In the genomic region with DNA sequence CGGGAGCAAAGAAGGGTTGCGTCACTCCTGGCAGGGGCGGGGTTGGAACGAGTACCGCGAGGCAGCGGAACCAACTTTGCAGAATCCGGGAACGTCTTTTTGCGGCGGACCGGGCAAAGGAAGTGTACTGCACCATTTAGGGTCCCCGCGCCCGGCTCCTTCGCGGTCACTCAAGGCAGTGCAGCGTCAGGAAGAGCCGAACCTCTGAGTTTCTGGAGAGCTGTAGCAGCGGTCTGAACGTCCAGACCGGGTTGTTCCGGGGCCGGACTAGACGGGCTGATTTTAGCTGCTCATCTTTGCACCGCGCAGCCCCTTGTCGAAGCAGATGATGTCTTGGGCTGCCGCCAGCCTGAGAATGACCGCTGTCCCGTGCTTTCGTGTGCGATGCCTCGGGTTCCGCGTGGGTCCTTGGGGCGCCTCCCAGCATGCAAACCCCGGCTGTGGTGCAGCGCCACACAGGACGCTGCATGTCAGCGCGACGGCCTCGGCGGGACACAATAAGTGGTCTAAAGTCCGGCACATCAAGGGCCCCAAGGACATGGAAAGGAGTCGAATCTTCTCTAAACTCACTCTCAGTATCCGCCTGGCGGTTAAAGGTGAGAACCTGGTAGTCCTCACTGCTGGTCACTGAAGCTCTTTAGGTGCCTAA, we compare ENCODE assay signal across 8 mouse cellular contexts. TPM values are rescaled to one million over a fixed set of nuclear protein-coding genes. Genes with fewer than 3 reads are reported as not detected.
DNase-seq lines count a peak whose midpoint lies in the region; ATAC-seq and TF ChIP-seq lines count a peak whose summit lies in the region.

A gene (plus strand): TSS at position 139 of the 649 bp plus-strand sequence.

- WGBS in heart, embryonic 12.5 days: under 1% methylated on average over 49 of the region's 49 CpGs
- WGBS in kidney, postnatal 0 days: under 1% methylated on average over 49 of the region's 49 CpGs
- WGBS in liver, embryonic 11.5 days: under 1% methylated on average over 49 of the region's 49 CpGs
- under 1% methylated on average over 49 of the region's 49 CpGs for WGBS in stomach, embryonic 14.5 days

- peak within 1 kb of the TSS; percentile 91 for H3K9ac ChIP-seq in heart, embryonic 12.5 days
- H3K9ac ChIP-seq in kidney, postnatal 0 days (ENCODE audit: low read depth, low read length): peak within 1 kb of the TSS; percentile 85
- peak within 1 kb of the TSS; percentile 96 for H3K9ac ChIP-seq in liver, embryonic 11.5 days (ENCODE audit: low read depth, low read length)
- peak within 1 kb of the TSS; percentile 82 for H3K9ac ChIP-seq in stomach, embryonic 14.5 days (replicated peaks; ENCODE audit: low read depth, low read length)

- H3K27me3 ChIP-seq in heart, embryonic 12.5 days (replicated peaks): no peaks in the 10 kb centered on the region
- H3K27me3 ChIP-seq in kidney, postnatal 0 days (ENCODE audit: insufficient read depth, low read length): no peaks in the 10 kb centered on the region
- no peaks in the 10 kb centered on the region for H3K27me3 ChIP-seq in liver, embryonic 11.5 days (replicated peaks; ENCODE audit: control insufficient read depth, insufficient read depth, low read length)
- no peaks in the 10 kb centered on the region for H3K27me3 ChIP-seq in stomach, embryonic 14.5 days (ENCODE audit: control insufficient read depth, insufficient read depth, low read length)

- peak; percentile 19; the same call in 1 of the 2 replicates for TF ChIP-seq CTCF in kidney, postnatal 0 days (IDR thresholded peaks at IDR 0.05; ENCODE audit: low read depth)

- peak; percentile 94 for DNase-seq in CD4-positive helper T cell, adult 2 months (ENCODE audit: low read depth, low spot score)
- DNase-seq in brain, embryonic 18.5 days (ENCODE audit: low read depth, low spot score): peak; percentile 86
- peak; percentile 98 for DNase-seq in kidney, postnatal 0 days (ENCODE audit: low spot score)
- peak; percentile 92 for DNase-seq in liver, embryonic 11.5 days (ENCODE audit: low spot score)
- peak; percentile 95 for DNase-seq in naive thymus-derived CD4-positive, alpha-beta T cell, adult 2 months (ENCODE audit: low read depth)

- peak within 1 kb of the TSS; percentile 86 for H3K4me3 ChIP-seq in heart, embryonic 12.5 days
- peak within 1 kb of the TSS; percentile 74 for H3K4me3 ChIP-seq in kidney, postnatal 0 days (replicated peaks; ENCODE audit: low read depth, low read length)
- peak within 1 kb of the TSS; percentile 95 for H3K4me3 ChIP-seq in liver, embryonic 11.5 days (ENCODE audit: low read depth, low read length)
- peak within 1 kb of the TSS; percentile 79 for H3K4me3 ChIP-seq in stomach, embryonic 14.5 days (ENCODE audit: low read depth, low read length)

- H3K36me3 ChIP-seq in heart, embryonic 12.5 days: peaks cover 15% of the 10 kb centered on the region
- 0 out of 2 replicates have a peak, but pooled peaks cover 3% of the 10 kb centered on the region for H3K36me3 ChIP-seq in kidney, postnatal 0 days (ENCODE audit: insufficient read depth, low read length)
- no peaks in the 10 kb centered on the region; the same call in 1 of the 2 replicates for H3K36me3 ChIP-seq in liver, embryonic 11.5 days (ENCODE audit: control insufficient read depth, insufficient read depth, low read length)
- H3K36me3 ChIP-seq in stomach, embryonic 14.5 days (ENCODE audit: control insufficient read depth, insufficient read depth, low read length): no peaks in the 10 kb centered on the region

- H3K27ac ChIP-seq in heart, embryonic 12.5 days (ENCODE audit: poor library complexity, severe bottlenecking): peak within 1 kb of the TSS; percentile 94
- H3K27ac ChIP-seq in kidney, postnatal 0 days: peak within 1 kb of the TSS; percentile 96
- peak within 1 kb of the TSS; percentile 81 for H3K27ac ChIP-seq in liver, embryonic 11.5 days (ENCODE audit: low read depth, low read length)
- peak within 1 kb of the TSS; percentile 86 for H3K27ac ChIP-seq in stomach, embryonic 14.5 days (ENCODE audit: low read length)

- peak within 1 kb of the TSS; percentile 77 for H3K4me2 ChIP-seq in heart, embryonic 12.5 days
- H3K4me2 ChIP-seq in kidney, postnatal 0 days (ENCODE audit: low read length): peak within 1 kb of the TSS; percentile 73
- H3K4me2 ChIP-seq in liver, embryonic 11.5 days: peak within 1 kb of the TSS; percentile 82
- peak within 1 kb of the TSS; percentile 90 for H3K4me2 ChIP-seq in stomach, embryonic 14.5 days (replicated peaks; ENCODE audit: low read depth, low read length)

- no peaks in the 10 kb centered on the region for H3K9me3 ChIP-seq in heart, embryonic 12.5 days (replicated peaks)
- H3K9me3 ChIP-seq in kidney, postnatal 0 days (replicated peaks; ENCODE audit: low read length): no peaks in the 10 kb centered on the region
- no peaks in the 10 kb centered on the region for H3K9me3 ChIP-seq in liver, embryonic 11.5 days (ENCODE audit: control insufficient read depth, low read length)
- H3K9me3 ChIP-seq in stomach, embryonic 14.5 days (ENCODE audit: control insufficient read depth, low read depth, low read length): no peaks in the 10 kb centered on the region

- peaks cover 13% of the 10 kb centered on the region; the same call in 1 of the 2 replicates for H3K4me1 ChIP-seq in heart, embryonic 12.5 days (replicated peaks)
- H3K4me1 ChIP-seq in kidney, postnatal 0 days (replicated peaks; ENCODE audit: insufficient read depth, low read length): 0 out of 2 replicates have a peak, but pooled peaks cover 4% of the 10 kb centered on the region
- peaks cover 5% of the 10 kb centered on the region for H3K4me1 ChIP-seq in liver, embryonic 11.5 days (replicated peaks; ENCODE audit: control insufficient read depth, insufficient read depth, low read length)
- no peaks in the 10 kb centered on the region for H3K4me1 ChIP-seq in stomach, embryonic 14.5 days (ENCODE audit: control insufficient read depth, insufficient read depth, low read length)

- peak; percentile 97 for ATAC-seq in erythroid progenitor cell, adult 5-6 weeks (replicated peaks; ENCODE audit: low FRiP score, poor library complexity, severe bottlenecking)
- ATAC-seq in heart, embryonic 12.5 days (ENCODE audit: insufficient number of reproducible peaks, low FRiP score): peak; percentile 93
- peak; percentile 97 for ATAC-seq in kidney, postnatal 0 days (replicated peaks; ENCODE audit: low FRiP score, low read depth)
- ATAC-seq in liver, embryonic 11.5 days (replicated peaks; ENCODE audit: low FRiP score): peak; percentile 96
- ATAC-seq in stomach, embryonic 14.5 days (ENCODE audit: insufficient number of reproducible peaks, insufficient read depth, low FRiP score, low read depth): peak; percentile 94

RNA-seq across cellular contexts. Expression of the gene that starts here (rescaled TPM):
- 5.9 TPM in 1 of 2 replicates, not detected in the other for total RNA-seq in erythroid progenitor cell, adult 5-6 weeks (2015; ENCODE audit: low replicate concordance)
- 4.1 and 6.8 TPM in 2 replicates for total RNA-seq in erythroid progenitor cell, adult 5-6 weeks (2017; ENCODE audit: low replicate concordance)
- polyA plus RNA-seq in heart, embryonic 12.5 days (2016; fragmentation: Nextera tagmentation; extraction: Ambion mirVana): 9.0 and 11.8 TPM in 2 replicates
- 10.5 and 10.8 TPM in 2 replicates for polyA plus RNA-seq in kidney, postnatal 0 days (2015; fragmentation: Nextera tagmentation; extraction: Ambion mirVana)
- polyA plus RNA-seq in liver, embryonic 11.5 days (2014; fragmentation: Nextera tagmentation; extraction: Ambion mirVana): 12.8 and 13.8 TPM in 2 replicates
- polyA plus RNA-seq in stomach, embryonic 14.5 days (2014; fragmentation: Nextera tagmentation; extraction: Ambion mirVana): 7.7 and 11.1 TPM in 2 replicates

Comparison
In these comparisons a context has a peak if more than half of its experiments do, and no peak if none do; other contexts are left out.
1. Peak in every context shown above with its lines: DNase-seq, ATAC-seq, H3K4me3 ChIP-seq and H3K27ac ChIP-seq.